Mouse (Mus musculus) olfactory bulb, adult 2 months (tissue): ENCODE data around the gene Galntl5.
"Not testable (repeated sequence)": the region's sequence is repeated elsewhere in the genome, so short reads cannot be mapped to it uniquely, and the experiment has no call there.

Source experiments
- CTCF ChIP-seq: fragments of 200-500 bp; IDR thresholded peaks from 2 replicates; pipeline ENCODE4 v1.5.1; 2012; ENCODE audit warnings: low read depth, mild to moderate bottlenecking, low read length, moderate library complexity; ENCODE audit not compliant: insufficient read depth
- POLR2A ChIP-seq: fragments of 200-500 bp; IDR thresholded peaks from 2 replicates; pipeline ENCODE4 v1.6.1; 2012; ENCODE audit warnings: mild to moderate bottlenecking, low read depth, low read length, moderate library complexity; ENCODE audit not compliant: insufficient read depth

DNA sequence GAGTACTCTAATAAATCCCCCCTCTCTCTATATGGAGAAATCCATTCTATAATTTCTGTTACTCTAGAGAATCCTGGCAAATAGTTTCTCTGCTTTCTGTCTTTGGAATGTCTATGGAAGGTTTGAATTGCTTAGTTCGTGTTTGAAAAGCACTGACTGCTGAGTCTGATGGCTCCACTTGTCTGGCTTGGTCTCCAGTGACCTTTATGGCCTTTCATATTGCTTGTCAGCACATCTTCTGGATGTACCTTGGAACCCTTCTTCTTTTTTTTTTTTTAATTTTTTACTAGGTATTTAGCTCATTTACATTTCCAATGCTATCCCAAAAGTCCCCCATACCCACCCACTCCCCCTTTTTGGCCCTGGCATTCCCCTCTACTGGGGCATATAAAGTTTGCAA is 43.1 kb downstream of the Galntl5 start:
- TF ChIP-seq CTCF, POLR2A: not testable (repeated sequence)
